Mouse (Mus musculus) adrenal gland, postnatal 36 days (tissue): ENCODE results near the gene Upf3a. TPM values are rescaled to one million over a fixed set of nuclear protein-coding genes. Genes with fewer than 3 reads are reported as not detected.

Source experiments
- total RNA-seq, 2 experiments: library from RNA; stranded (reverse); gene quantifications; 2 replicates each; pipeline ENCODE4 v1.2.3; 2021

Upf3a gene
- total RNA-seq, 2 experiments from 2014 or later: 30.0 to 31.3 TPM

Other genes starting within 250 kb of the Upf3a start
- not detected for gene 1700029H14Rik, start 223.2 kb upstream of the Upf3a start, total RNA-seq
- 10 to 100 TPM; 34.5 to 64.0 TPM for gene Rasa3, start 108.0 kb upstream of the Upf3a start, total RNA-seq
- under 1 TPM in 1 of 2 experiments, not detected in 1; 0.20 TPM for gene Cfap97d2, start 79.7 kb upstream of the Upf3a start, total RNA-seq
- gene Cdc16, start 27.9 kb upstream of the Upf3a start, total RNA-seq: 10 to 100 TPM; 62.2 to 63.0 TPM
- gene AF366264, start 52.8 kb downstream of the Upf3a start, total RNA-seq: not detected
- 10 to 100 TPM; 23.0 to 25.2 TPM for gene Champ1, start 84.0 kb downstream of the Upf3a start, total RNA-seq
- gene Coprs, start 104.7 kb downstream of the Upf3a start, total RNA-seq: 10 to 100 TPM; 12.9 to 16.3 TPM